ENCODE assay signal across 21 mouse cellular contexts in genomic region chr8:70356111-70356510, GRCm38 (mm10). TPM values are rescaled to one million over a fixed set of nuclear protein-coding genes. Genes with fewer than 3 reads are reported as not detected.
A peak's percentile ranks its signal among the peaks of the same experiment; 100 is the strongest.
DNase-seq lines count a peak whose midpoint lies in the region; ATAC-seq and TF ChIP-seq lines count a peak whose summit lies in the region.
"Had no signal": no experiment of that assay in that cellular context is flagged by ENCODE, and none has a peak within 500 bp of the region (broad histone marks: within the 10 kb centered on the region; RNA-seq: fewer than 3 reads in every experiment).

No protein-coding gene starts in this region.

- H3K27ac ChIP-seq in heart, embryonic 11.5 days (ENCODE audit: low read depth, low read length) = peak overlapping the region; percentile 78
- H3K27ac ChIP-seq in bone marrow macrophage, adult 2 months (ENCODE audit: insufficient read depth, low read depth, low read length) = peak overlapping the region; percentile 38
- H3K27ac ChIP-seq in liver, embryonic 11.5 days (ENCODE audit: low read depth, low read length) = peak overlapping the region; percentile 87
- H3K27ac ChIP-seq: embryonic facial prominence, embryonic 15.5 days; forebrain, embryonic 13.5 days; hindbrain, postnatal 0 days; kidney, embryonic 15.5 days; midbrain, embryonic 10.5 days had no signal

- H3K4me3 ChIP-seq in heart, embryonic 11.5 days (ENCODE audit: low read depth, low read length) = no peak overlapping the region
- H3K4me3 ChIP-seq in bone marrow macrophage, adult 2 months (ENCODE audit: insufficient read depth, low read length) = no peak overlapping the region
- no peak overlapping the region for H3K4me3 ChIP-seq in liver, embryonic 11.5 days (ENCODE audit: low read depth, low read length)
- H3K4me3 ChIP-seq: embryonic facial prominence, embryonic 15.5 days; forebrain, embryonic 13.5 days; kidney, embryonic 15.5 days; midbrain, embryonic 10.5 days had no signal

- ATAC-seq in heart, embryonic 11.5 days (replicated peaks; ENCODE audit: insufficient number of reproducible peaks, low FRiP score, low TSS enrichment) = no peak
- ATAC-seq in liver, embryonic 11.5 days (replicated peaks; ENCODE audit: low FRiP score) = peak; percentile 83
- ATAC-seq in megakaryocyte progenitor cell, adult 5-6 weeks (replicated peaks; ENCODE audit: poor library complexity) = peak; percentile 36
- ATAC-seq: forebrain, embryonic 13.5 days; hindbrain, postnatal 0 days; intestine, postnatal 0 days had no signal

- H3K9me3 ChIP-seq in heart, embryonic 11.5 days (replicated peaks; ENCODE audit: control insufficient read depth, low read length) = no peaks in the 10 kb centered on the region
- H3K9me3 ChIP-seq in liver, embryonic 11.5 days (ENCODE audit: control insufficient read depth, low read length) = no peaks in the 10 kb centered on the region
- H3K9me3 ChIP-seq: embryonic facial prominence, embryonic 15.5 days; forebrain, embryonic 13.5 days; kidney, embryonic 15.5 days; midbrain, embryonic 10.5 days had no signal

- H3K4me2 ChIP-seq in heart, embryonic 11.5 days = peak overlapping the region; percentile 14
- H3K4me2 ChIP-seq in liver, embryonic 11.5 days = peak overlapping the region; percentile 56
- H3K4me2 ChIP-seq: embryonic facial prominence, embryonic 15.5 days; forebrain, embryonic 13.5 days; kidney, embryonic 15.5 days had no signal

- no peak for DNase-seq in heart, adult 18-20 months
- DNase-seq in liver, embryonic 11.5 days (ENCODE audit: low spot score) = no peak
- DNase-seq in gastrocnemius, adult 8-10 months (ENCODE audit: low spot score in 2 of 2) = no peak
- DNase-seq in urinary bladder, adult 18-20 months (ENCODE audit: low spot score in 2 of 2) = no peak
- no peak for DNase-seq in thymus, postnatal 10 days (ENCODE audit: low spot score in 2 of 2)
- DNase-seq: adrenal gland, postnatal 10 days; cerebellum, adult 11-12 months; cerebellum, postnatal 36 days; gastrocnemius, postnatal 25 days; lung, adult 2 months; lung, postnatal 36 days had no signal

- peaks cover 4% of the 10 kb centered on the region; the same call in 1 of the 2 replicates for H3K27me3 ChIP-seq in heart, embryonic 11.5 days (ENCODE audit: control insufficient read depth, insufficient read depth, low read length)
- no peaks in the 10 kb centered on the region for H3K27me3 ChIP-seq in liver, embryonic 11.5 days (replicated peaks; ENCODE audit: control insufficient read depth, insufficient read depth, low read length)
- H3K27me3 ChIP-seq: embryonic facial prominence, embryonic 15.5 days; kidney, embryonic 15.5 days had no signal

- H3K36me3 ChIP-seq in heart, embryonic 11.5 days (ENCODE audit: control insufficient read depth, insufficient read depth, low read length) = no peaks in the 10 kb centered on the region
- no peaks in the 10 kb centered on the region for H3K36me3 ChIP-seq in liver, embryonic 11.5 days (ENCODE audit: control insufficient read depth, insufficient read depth, low read length)
- H3K36me3 ChIP-seq: embryonic facial prominence, embryonic 15.5 days; kidney, embryonic 15.5 days had no signal

- TF ChIP-seq POLR2A in bone marrow macrophage, adult 2 months (IDR thresholded peaks at IDR 0.05; ENCODE audit: borderline replicate concordance, low read depth, low read length) = no peak

- peaks cover 18% of the 10 kb centered on the region for H3K4me1 ChIP-seq in heart, embryonic 11.5 days (ENCODE audit: control insufficient read depth, insufficient read depth, low read length)
- peaks cover 27% of the 10 kb centered on the region for H3K4me1 ChIP-seq in bone marrow macrophage, adult 2 months (ENCODE audit: control insufficient read depth, insufficient read depth, low read length)
- H3K4me1 ChIP-seq in liver, embryonic 11.5 days (replicated peaks; ENCODE audit: control insufficient read depth, insufficient read depth, low read length) = peaks cover 38% of the 10 kb centered on the region

- no peak overlapping the region for H3K9ac ChIP-seq in heart, embryonic 11.5 days (ENCODE audit: low read depth, low read length)
- peak overlapping the region; percentile 52 for H3K9ac ChIP-seq in liver, embryonic 11.5 days (ENCODE audit: low read depth, low read length)
- H3K9ac ChIP-seq: embryonic facial prominence, embryonic 15.5 days; forebrain, embryonic 13.5 days; kidney, embryonic 15.5 days had no signal

- WGBS in heart, embryonic 11.5 days (ENCODE audit: insufficient replicate concordance) = 74% methylated on average over 1 of the region's 1 CpGs
- 59% methylated on average over 1 of the region's 1 CpGs for WGBS in liver, embryonic 11.5 days

- TF ChIP-seq CTCF in bone marrow macrophage, adult 2 months (IDR thresholded peaks at IDR 0.05; ENCODE audit: low read depth, low read length) = no peak

RNA-seq across cellular contexts. Expression of gene Upf1, which starts 3.0 kb away (rescaled TPM):
- 14.0 and 17.2 TPM in 2 replicates for polyA plus RNA-seq in heart, embryonic 11.5 days (2014; fragmentation: Nextera tagmentation; extraction: Ambion mirVana)
- 10 to 100 TPM; 46.1 to 46.8 TPM for total RNA-seq in heart, adult 18-20 months (2021)
- 30.6 and 31.6 TPM in 2 replicates for polyA plus RNA-seq in bone marrow macrophage, adult 2 months (2012; ENCODE audit: insufficient read depth, insufficient read length, missing spikeins)
- 21.1 and 23.7 TPM in 2 replicates for polyA plus RNA-seq in liver, embryonic 11.5 days (2014; fragmentation: Nextera tagmentation; extraction: Ambion mirVana)
- 13.9 and 15.3 TPM in 2 replicates for total RNA-seq in megakaryocyte progenitor cell, adult 5-6 weeks (2015)
- 32.3 and 32.5 TPM in 2 replicates for total RNA-seq in megakaryocyte progenitor cell, adult 5-6 weeks (2017)
- 10 to 100 TPM; 29.7 to 32.7 (median 30.8) TPM for total RNA-seq in gastrocnemius, adult 8-10 months (2022)

RNA-seq across cellular contexts. Expression of gene Comp, which starts 17.2 kb away (rescaled TPM):
- polyA plus RNA-seq in heart, embryonic 11.5 days (2014; fragmentation: Nextera tagmentation; extraction: Ambion mirVana) = 1.1 and 2.2 TPM in 2 replicates
- 1 to 10 TPM; 5.1 to 6.6 TPM for total RNA-seq in heart, adult 18-20 months (2021)
- 1.1 and 1.2 TPM in 2 replicates for polyA plus RNA-seq in bone marrow macrophage, adult 2 months (2012; ENCODE audit: insufficient read depth, insufficient read length, missing spikeins)
- 0.43 and 0.48 TPM in 2 replicates for polyA plus RNA-seq in liver, embryonic 11.5 days (2014; fragmentation: Nextera tagmentation; extraction: Ambion mirVana)
- not detected in 2 replicates for total RNA-seq in megakaryocyte progenitor cell, adult 5-6 weeks (2015)
- 0.07 TPM in 1 of 2 replicates, not detected in the other for total RNA-seq in megakaryocyte progenitor cell, adult 5-6 weeks (2017)
- total RNA-seq in gastrocnemius, adult 8-10 months (2022) = 10 to 100 TPM in 2 of 4 experiments, 1 to 10 TPM in 2; 2.7 to 16.7 (median 8.4) TPM

RNA-seq across cellular contexts. Expression of gene Gdf1, which starts 26.5 kb away (rescaled TPM):
- polyA plus RNA-seq in heart, embryonic 11.5 days (2014; fragmentation: Nextera tagmentation; extraction: Ambion mirVana) = 1.7 and 1.9 TPM in 2 replicates
- total RNA-seq in heart, adult 18-20 months (2021) = under 1 TPM in 1 of 2 experiments, not detected in 1; 0.28 TPM
- polyA plus RNA-seq in bone marrow macrophage, adult 2 months (2012; ENCODE audit: insufficient read depth, insufficient read length, missing spikeins) = not detected in 2 replicates
- polyA plus RNA-seq in liver, embryonic 11.5 days (2014; fragmentation: Nextera tagmentation; extraction: Ambion mirVana) = 1.6 and 2.6 TPM in 2 replicates
- not detected in 2 replicates for total RNA-seq in megakaryocyte progenitor cell, adult 5-6 weeks (2015)
- total RNA-seq in megakaryocyte progenitor cell, adult 5-6 weeks (2017) = not detected in 2 replicates
- total RNA-seq in gastrocnemius, adult 8-10 months (2022) = 1 to 10 TPM in 1 of 4 experiments, under 1 TPM in 1, not detected in 2; 0.75 to 2.7 TPM
- total RNA-seq: hematopoietic stem cell, adult 5-6 weeks had no signal
- polyA plus RNA-seq: intestine, postnatal 0 days had no signal

RNA-seq across cellular contexts. Expression of gene Cers1, which starts 40.5 kb away (rescaled TPM):
- 1.4 and 1.5 TPM in 2 replicates for polyA plus RNA-seq in heart, embryonic 11.5 days (2014; fragmentation: Nextera tagmentation; extraction: Ambion mirVana)
- total RNA-seq in heart, adult 18-20 months (2021) = under 1 TPM; 0.55 to 0.57 TPM
- not detected in 2 replicates for polyA plus RNA-seq in bone marrow macrophage, adult 2 months (2012; ENCODE audit: insufficient read depth, insufficient read length, missing spikeins)
- polyA plus RNA-seq in liver, embryonic 11.5 days (2014; fragmentation: Nextera tagmentation; extraction: Ambion mirVana) = 1.1 and 1.2 TPM in 2 replicates
- total RNA-seq in megakaryocyte progenitor cell, adult 5-6 weeks (2015) = not detected in 2 replicates
- total RNA-seq in megakaryocyte progenitor cell, adult 5-6 weeks (2017) = not detected in 2 replicates
- 10 to 100 TPM; 16.5 to 25.1 (median 20.2) TPM for total RNA-seq in gastrocnemius, adult 8-10 months (2022)
- total RNA-seq: hematopoietic stem cell, adult 5-6 weeks had no signal

RNA-seq across cellular contexts. Expression of gene Cope, which starts 53.8 kb away (rescaled TPM):
- 307 and 329 TPM in 2 replicates for polyA plus RNA-seq in heart, embryonic 11.5 days (2014; fragmentation: Nextera tagmentation; extraction: Ambion mirVana)
- total RNA-seq in heart, adult 18-20 months (2021) = 100 to 1,000 TPM; 157 to 174 TPM
- polyA plus RNA-seq in bone marrow macrophage, adult 2 months (2012; ENCODE audit: insufficient read depth, insufficient read length, missing spikeins) = 119 and 139 TPM in 2 replicates
- polyA plus RNA-seq in liver, embryonic 11.5 days (2014; fragmentation: Nextera tagmentation; extraction: Ambion mirVana) = 281 and 298 TPM in 2 replicates
- 214 and 223 TPM in 2 replicates for total RNA-seq in megakaryocyte progenitor cell, adult 5-6 weeks (2015)
- total RNA-seq in megakaryocyte progenitor cell, adult 5-6 weeks (2017) = 129 and 151 TPM in 2 replicates
- 100 to 1,000 TPM; 112 to 126 (median 121) TPM for total RNA-seq in gastrocnemius, adult 8-10 months (2022)
